Mouse (Mus musculus) CH12.LX (cell line): ENCODE data around the gene Frs2. TPM values are rescaled to one million over a fixed set of nuclear protein-coding genes. Genes with fewer than 3 reads are reported as not detected.

Experiments
- DNase-seq: peaks from one replicate; pipeline ENCODE4 v3.0.0-alpha.2; 2013; ENCODE audit errors: extremely low read depth
- H3K27ac ChIP-seq: 2 replicates; pipeline ENCODE4 v1.5.1; 2012; ENCODE audit warnings: low read depth, mild to moderate bottlenecking, control low read depth, moderate library complexity; ENCODE audit not compliant: insufficient read depth
- H3K27me3 ChIP-seq: replicated peaks from 2 replicates; pipeline ENCODE3; 2012; ENCODE audit warnings: inconsistent platforms
- H3K36me3 ChIP-seq, 2 experiments: replicated peaks in 1 of 2; 2 replicates each; pipeline versions ENCODE3 to v1.6.1; 2012; ENCODE audit warnings: inconsistent platforms in 1 of 2, low read length in 1 of 2, mild to moderate bottlenecking in 1 of 2, mixed read lengths in 1 of 2, moderate library complexity in 1 of 2; ENCODE audit not compliant: control insufficient read depth in 1 of 2, insufficient read depth in 1 of 2
- H3K4me1 ChIP-seq, 2 experiments: 2 replicates each; pipeline ENCODE4 v1.6.1; 2012; ENCODE audit warnings: inconsistent platforms in 1 of 2, moderate library complexity in 1 of 2; ENCODE audit not compliant: insufficient read depth in 2 of 2, control insufficient read depth in 1 of 2
- H3K4me2 ChIP-seq: 2 replicates; pipeline ENCODE4 v1.6.1; 2012; ENCODE audit warnings: low read depth, mild to moderate bottlenecking, control low read depth; ENCODE audit not compliant: poor library complexity, insufficient read depth, severe bottlenecking
- H3K4me3 ChIP-seq, 3 experiments: fragments of 150-350 bp in 1 of 3; sonication (generic) in 1 of 3; replicated peaks in 1 of 3; 2 replicates each; pipeline versions ENCODE3 to v1.5.1; 2011 to 2012; ENCODE audit warnings: low read depth in 2 of 3, low read length in 2 of 3, mild to moderate bottlenecking in 2 of 3, moderate library complexity in 2 of 3, control low read depth in 1 of 3, improper control_type of control experiment in 1 of 3, inconsistent platforms in 1 of 3, mixed read lengths in 1 of 3; ENCODE audit not compliant: poor library complexity in 1 of 3
- H3K79me2 ChIP-seq: replicated peaks from 2 replicates; pipeline ENCODE4 v1.6.1; 2012; ENCODE audit warnings: mild to moderate bottlenecking, moderate library complexity; ENCODE audit not compliant: control insufficient read depth, poor library complexity, insufficient read depth, severe bottlenecking; ENCODE audit errors: extremely low read depth
- H3K9ac ChIP-seq: 2 replicates; pipeline ENCODE4 v1.6.1; 2012; ENCODE audit warnings: low read depth, mild to moderate bottlenecking, control low read depth, moderate library complexity; ENCODE audit not compliant: insufficient read depth
- H3K9me3 ChIP-seq: replicated peaks from 2 replicates; pipeline ENCODE3; 2012; ENCODE audit warnings: low read length, inconsistent platforms, mixed read lengths
- CHD2 ChIP-seq: IDR thresholded peaks from 2 replicates; pipeline ENCODE4 v1.6.1; 2011; ENCODE audit warnings: low read length, improper control_type of control experiment
- ELF1 ChIP-seq: IDR thresholded peaks from 2 replicates; pipeline ENCODE4 v1.6.1; 2014; ENCODE audit warnings: low read depth, mild to moderate bottlenecking, inconsistent platforms, low read length, improper control_type of control experiment
- EP300 ChIP-seq: IDR thresholded peaks from 2 replicates; pipeline ENCODE4 v1.6.1; 2011; ENCODE audit warnings: low read length, improper control_type of control experiment
- HCFC1 ChIP-seq: IDR thresholded peaks from 2 replicates; pipeline ENCODE4 v1.6.1; 2012; ENCODE audit warnings: low read depth, mild to moderate bottlenecking, inconsistent platforms, low read length, improper control_type of control experiment
- IRF4 ChIP-seq: IDR thresholded peaks from 2 replicates; pipeline ENCODE4 v1.6.1; 2014; ENCODE audit warnings: low read depth, mild to moderate bottlenecking, inconsistent platforms, low read length, improper control_type of control experiment
- MAX ChIP-seq: IDR thresholded peaks from 2 replicates; pipeline ENCODE4 v1.6.1; 2011; ENCODE audit warnings: low read length, improper control_type of control experiment
- MAZ ChIP-seq: IDR thresholded peaks from 2 replicates; pipeline ENCODE4 v1.6.1; 2012; ENCODE audit warnings: low read depth, mild to moderate bottlenecking, inconsistent platforms, low read length, improper control_type of control experiment, moderate library complexity
- NRF1 ChIP-seq: IDR thresholded peaks from 2 replicates; pipeline ENCODE4 v1.6.1; 2014; ENCODE audit warnings: low read depth, mild to moderate bottlenecking, inconsistent platforms, low read length, improper control_type of control experiment, moderate library complexity
- PAX5 ChIP-seq: IDR thresholded peaks from 2 replicates; pipeline ENCODE4 v1.6.1; 2012; ENCODE audit warnings: low read length, inconsistent platforms, mixed read lengths
- RCOR1 ChIP-seq: conservative IDR thresholded peaks from 2 replicates; pipeline ENCODE4 v1.6.1; 2012; ENCODE audit warnings: low read depth, mild to moderate bottlenecking, inconsistent platforms, low read length, improper control_type of control experiment
- SIN3A ChIP-seq: IDR thresholded peaks from 2 replicates; pipeline ENCODE4 v1.6.1; 2012; ENCODE audit warnings: low read length, improper control_type of control experiment, inconsistent platforms
- SMC3 ChIP-seq: IDR thresholded peaks from 2 replicates; pipeline ENCODE4 v1.6.1; 2011; ENCODE audit warnings: low read depth, low read length, improper control_type of control experiment
- TCF12 ChIP-seq: IDR thresholded peaks from 2 replicates; pipeline ENCODE4 v1.6.1; 2014; ENCODE audit warnings: low read depth, mild to moderate bottlenecking, inconsistent platforms, low read length, improper control_type of control experiment
- UBTF ChIP-seq: IDR thresholded peaks from 2 replicates; pipeline ENCODE4 v1.6.1; 2012; ENCODE audit warnings: low read depth, mild to moderate bottlenecking, inconsistent platforms, low read length, improper control_type of control experiment, moderate library complexity
- ZMIZ1 ChIP-seq: IDR thresholded peaks from 2 replicates; pipeline ENCODE4 v1.6.1; 2012; ENCODE audit warnings: low read depth, mild to moderate bottlenecking, inconsistent platforms, low read length, improper control_type of control experiment
- ZNF384 ChIP-seq: IDR thresholded peaks from 2 replicates; pipeline ENCODE4 v1.6.1; 2012; ENCODE audit warnings: low read depth, low read length, improper control_type of control experiment, inconsistent platforms
- dilution Hi-C: fragments of 300-500 bp; cut with MboI; formaldehyde crosslinking; loops from 2 replicates; pipeline ENCODE4 v1.14.3; 2020; ENCODE audit warnings: low sequenced_read_pairs; ENCODE audit not compliant: extremely low pct_unique_long_range_greater_than_20kb, extremely low pct_ligation_motif_present
- in situ Hi-C: fragments of 300-500 bp; cut with MboI; formaldehyde crosslinking; loops from 3 replicates; pipeline ENCODE4 v1.14.3; 2019; ENCODE audit warnings: low sequenced_read_pairs, low pct_ligation_motif_present, low pct_unique_long_range_greater_than_20kb, mixed read lengths
- polyA plus RNA-seq: library from polyadenylated mRNA; unstranded; fragments of >175 nt; gene quantifications from 2 replicates; pipeline ENCODE4 v1.2.1, GENCODE M21; 2012; ENCODE audit warnings: low read depth; ENCODE audit not compliant: insufficient read length
- total RNA-seq, 2 experiments: library from RNA; depleted of rRNA; stranded (reverse); fragments of 300-350 nt in 1 of 2; fragments of >200 nt in 1 of 2; gene quantifications; 2 replicates each; pipeline ENCODE4 v1.2.3; 2012 to 2014

The Frs2 gene
- total and polyA plus RNA-seq, 3 experiments, result 4.3 to 10.4 (median 5.6) TPM

- Histone ChIP-seq H3K9ac (no peak overlapping the region), H3K4me3 (no peak overlapping the region), H3K27ac (no peak overlapping the region), H3K9me3 (no peaks in the 10 kb centered on the region), H3K27me3 (peaks cover 10% of the 10 kb centered on the region), H3K79me2 (peaks cover 19% of the 10 kb centered on the region), H3K36me3 (no peaks in the 10 kb centered on the region), H3K4me2 (no peak overlapping the region), H3K4me1 (peaks cover 2 to 20% of the 10 kb centered on the region in 2 experiments; a peak in 2 of 4 replicates)
- dilution Hi-C loops, result no loop called here
- in situ Hi-C loops, result no loop called here
- no peak for DNase-seq
- TF ChIP-seq SIN3A (no peak), RCOR1 (no peak), ZMIZ1 (no peak), PAX5 (no peak), ZNF384 (no peak), CHD2 (no peak), HCFC1 (no peak)
These were observed 2.9 kb upstream of the Frs2 start for GRCm38 (mm10) chr10:117151241-117151640.

- TF ChIP-seq UBTF (no peak), ZNF384 (no peak), MAX (no peak), SMC3 (no peak), MAZ (no peak), CHD2 (no peak), ELF1 (no peak), HCFC1 (no peak), EP300 (no peak), NRF1 (no peak), TCF12 (no peak), IRF4 (no peak)
- Histone ChIP-seq H3K4me2 (0 out of 2 replicates have a peak overlapping the region, but pooled peaks have one; percentile 87), H3K9me3 (no peaks in the 10 kb centered on the region), H3K4me3 (no peak overlapping the region), H3K27me3 (peaks cover 10% of the 10 kb centered on the region), H3K27ac (no peak overlapping the region), H3K36me3 (no peaks in the 10 kb centered on the region), H3K79me2 (peaks cover 22% of the 10 kb centered on the region), H3K9ac (no peak overlapping the region), H3K4me1 (peaks cover 2 to 24% of the 10 kb centered on the region in 2 experiments; a peak in 2 of 4 replicates)
- in situ Hi-C loops, result no loop called here
- DNase-seq, result no peak
- dilution Hi-C loops, result no loop called here
These were observed 2.4 kb upstream of the Frs2 start for GRCm38 (mm10) chr10:117150764-117151163.
